Mouse (Mus musculus) right cerebral cortex, adult 2 months (tissue): Measurements from ENCODE around the gene Bicdl1.

ENCODE experiments used
- DNase-seq, 2 experiments: peaks; one replicate each; pipeline ENCODE4 v3.0.0; 2021 to 2022; ENCODE audit warnings: low spot score in 2 of 2

Bicdl1 gene

GRCm38 (mm10) chr5:115668986-115669385, 62.4 kb downstream of the Bicdl1 start:
- no peak for DNase-seq

- no peak for DNase-seq
Observed at GRCm38 (mm10) chr5:115667894-115668293, 63.5 kb downstream of the Bicdl1 start.

- DNase-seq, result no peak
Observed at GRCm38 (mm10) chr5:115667210-115667609, 64.2 kb downstream of the Bicdl1 start.

GRCm38 (mm10) chr5:115666366-115667065, 64.9 kb downstream of the Bicdl1 start:
- no peak for DNase-seq

- DNase-seq, result no peak
Observed at GRCm38 (mm10) chr5:115662658-115663057, 68.8 kb downstream of the Bicdl1 start.

GRCm38 (mm10) chr5:115658352-115658751, 73.1 kb downstream of the Bicdl1 start:
- DNase-seq, result no peak

GRCm38 (mm10) chr5:115657234-115657633, 74.2 kb downstream of the Bicdl1 start:
- no peak for DNase-seq

GRCm38 (mm10) chr5:115656677-115657076, 74.7 kb downstream of the Bicdl1 start:
- DNase-seq, result no peak

- DNase-seq, result no peak
Observed at GRCm38 (mm10) chr5:115653776-115654175, 77.6 kb downstream of the Bicdl1 start.

- DNase-seq, result peak; percentile 100
Observed at GRCm38 (mm10) chr5:115652681-115653575, 78.5 kb downstream of the Bicdl1 start.

GRCm38 (mm10) chr5:115651821-115652220, 79.6 kb downstream of the Bicdl1 start:
- DNase-seq, result no peak

- no peak for DNase-seq
Observed at GRCm38 (mm10) chr5:115650885-115651284, 80.5 kb downstream of the Bicdl1 start.

- no peak for DNase-seq
Observed at GRCm38 (mm10) chr5:115649699-115650098, 81.7 kb downstream of the Bicdl1 start.

GRCm38 (mm10) chr5:115648876-115649275, 82.5 kb downstream of the Bicdl1 start:
- no peak for DNase-seq

- DNase-seq, result no peak
Observed at GRCm38 (mm10) chr5:115644192-115644591, 87.2 kb downstream of the Bicdl1 start.

- DNase-seq, result no peak
Observed at GRCm38 (mm10) chr5:115635536-115635935, 95.9 kb downstream of the Bicdl1 start.

- DNase-seq, result no peak
Observed at GRCm38 (mm10) chr5:115634046-115634445, 97.4 kb downstream of the Bicdl1 start.

GRCm38 (mm10) chr5:115633060-115633459, 98.4 kb downstream of the Bicdl1 start:
- DNase-seq, result no peak

GRCm38 (mm10) chr5:115632358-115632714, 99.1 kb downstream of the Bicdl1 start:
- no peak for DNase-seq

- DNase-seq, result peak; percentile 84 to 89
Observed at GRCm38 (mm10) chr5:115631505-115632357, 99.7 kb downstream of the Bicdl1 start, which contains the start of gene Rab35. TSS of gene Rab35 (plus strand) at chr5:115631908.

GRCm38 (mm10) chr5:115630291-115630690, 101.1 kb downstream of the Bicdl1 start:
- no peak for DNase-seq

- no peak for DNase-seq
Observed at GRCm38 (mm10) chr5:115629672-115630071, 101.7 kb downstream of the Bicdl1 start.
